Mouse (Mus musculus) stomach, postnatal 0 days (tissue): ENCODE measurements around the gene Cwc25. TPM values are rescaled to one million over a fixed set of nuclear protein-coding genes. Genes with fewer than 3 reads are reported as not detected.
A peak's percentile ranks its signal among the peaks of the same experiment; 100 is the strongest.

Experiments
- ATAC-seq: fragments of 200-750 bp; cut with Nextera tagmentation; 2 replicates; pipeline ENCODE4 v1.8.0; 2017; ENCODE audit not compliant: low FRiP score, low TSS enrichment
- DNase-seq: peaks from one replicate; pipeline ENCODE4 v3.0.0-alpha.2; 2016; ENCODE audit warnings: low spot score
- H3K27ac ChIP-seq: fragments of 300-500 bp; sonication (generic); replicated peaks from 2 replicates; pipeline ENCODE4 v1.5.1; 2014; ENCODE audit warnings: mild to moderate bottlenecking, control low read depth
- H3K27me3 ChIP-seq: fragments of 300-500 bp; sonication (generic); 2 replicates; pipeline ENCODE4 v1.6.1; 2014; ENCODE audit warnings: low read length; ENCODE audit not compliant: control insufficient read depth, insufficient read depth
- H3K36me3 ChIP-seq: fragments of 300-500 bp; sonication (generic); 2 replicates; pipeline ENCODE4 v1.6.1; 2014; ENCODE audit warnings: low read length, mixed read lengths; ENCODE audit not compliant: control insufficient read depth, insufficient read depth
- H3K4me1 ChIP-seq: fragments of 300-500 bp; sonication (generic); replicated peaks from 2 replicates; pipeline ENCODE4 v1.6.1; 2014; ENCODE audit warnings: antibody characterized with exemption; ENCODE audit not compliant: control insufficient read depth, insufficient read depth
- H3K4me2 ChIP-seq: fragments of 300-500 bp; sonication (generic); replicated peaks from 2 replicates; pipeline ENCODE4 v1.6.1; 2014; ENCODE audit warnings: low read depth, mild to moderate bottlenecking, control low read depth, moderate library complexity
- H3K4me3 ChIP-seq: fragments of 300-500 bp; sonication (generic); 2 replicates; pipeline ENCODE4 v1.5.1; 2014; ENCODE audit warnings: low read depth, low read length, control low read depth
- H3K9ac ChIP-seq: fragments of 300-500 bp; sonication (generic); 2 replicates; pipeline ENCODE4 v1.6.1; 2014; ENCODE audit warnings: mild to moderate bottlenecking, low read length, control low read depth, mixed read lengths
- H3K9me3 ChIP-seq: fragments of 300-500 bp; sonication (generic); 2 replicates; pipeline ENCODE4 v1.6.1; 2016; ENCODE audit warnings: low read length; ENCODE audit not compliant: control insufficient read depth
- CTCF ChIP-seq: IDR thresholded peaks from 2 replicates; pipeline ENCODE4 v1.5.1; 2016; ENCODE audit warnings: antibody characterized with exemption, low read depth, mild to moderate bottlenecking, moderate library complexity
- EP300 ChIP-seq: optimal IDR thresholded peaks from 2 replicates; pipeline ENCODE3; 2016; ENCODE audit warnings: antibody characterized with exemption
- WGBS: fragments of 180-500 bp; shearing (Covaris S2); extraction: QIAGEN DNeasy Blood & Tissue Kit; methylation state at CpG from one replicate; pipeline ENCODE4 v1.1.7; 2014; 5-methylcytosine and 5-hydroxymethylcytosine counted together
- polyA plus RNA-seq: library from polyadenylated mRNA; unstranded; fragments of >200 nt; fragmentation: Nextera tagmentation; extraction: Ambion mirVana; gene quantifications from 2 replicates; pipeline ENCODE4 v1.2.1, GENCODE M21; 2015

Cwc25 gene
- polyA plus RNA-seq, 1 experiment from 2014 or later = 9.0 TPM

- Histone ChIP-seq H3K4me1 (no peaks in the 10 kb centered on the region), H3K27ac (peak within 1 kb of the TSS; percentile 87), H3K4me2 (peak within 1 kb of the TSS; percentile 72), H3K9ac (peak within 1 kb of the TSS; percentile 99), H3K36me3 (peaks cover 24% of the 10 kb centered on the region), H3K4me3 (peak within 1 kb of the TSS; percentile 93), H3K27me3 (no peaks in the 10 kb centered on the region), H3K9me3 (no peaks in the 10 kb centered on the region)
- ATAC-seq (peak; percentile 96), DNase-seq (peak; percentile 99)
- no peak for TF ChIP-seq CTCF
- peak; percentile 91 for TF ChIP-seq EP300
- WGBS = under 1% methylated on average over 62 of the region's 67 CpGs
Observed at GRCm38 (mm10) chr11:97781832-97782563, 15.6 kb upstream of the Cwc25 start, which contains the start of gene Rpl23. Rpl23 (minus strand) TSS chr11:97782437.

- Histone ChIP-seq H3K9ac (peak overlapping the region; percentile 99), H3K27ac (peak overlapping the region; percentile 87), H3K4me2 (peak overlapping the region; percentile 72), H3K4me1 (no peaks in the 10 kb centered on the region), H3K36me3 (peaks cover 24% of the 10 kb centered on the region), H3K9me3 (no peaks in the 10 kb centered on the region), H3K27me3 (no peaks in the 10 kb centered on the region), H3K4me3 (peak overlapping the region; percentile 93)
- WGBS = under 1% methylated on average over 11 of the region's 11 CpGs
- TF ChIP-seq CTCF (no peak), EP300 (no peak)
- no peak for ATAC-seq
- DNase-seq = no peak
Observed at GRCm38 (mm10) chr11:97781478-97781831, 15.1 kb upstream of the Cwc25 start.

DNA sequence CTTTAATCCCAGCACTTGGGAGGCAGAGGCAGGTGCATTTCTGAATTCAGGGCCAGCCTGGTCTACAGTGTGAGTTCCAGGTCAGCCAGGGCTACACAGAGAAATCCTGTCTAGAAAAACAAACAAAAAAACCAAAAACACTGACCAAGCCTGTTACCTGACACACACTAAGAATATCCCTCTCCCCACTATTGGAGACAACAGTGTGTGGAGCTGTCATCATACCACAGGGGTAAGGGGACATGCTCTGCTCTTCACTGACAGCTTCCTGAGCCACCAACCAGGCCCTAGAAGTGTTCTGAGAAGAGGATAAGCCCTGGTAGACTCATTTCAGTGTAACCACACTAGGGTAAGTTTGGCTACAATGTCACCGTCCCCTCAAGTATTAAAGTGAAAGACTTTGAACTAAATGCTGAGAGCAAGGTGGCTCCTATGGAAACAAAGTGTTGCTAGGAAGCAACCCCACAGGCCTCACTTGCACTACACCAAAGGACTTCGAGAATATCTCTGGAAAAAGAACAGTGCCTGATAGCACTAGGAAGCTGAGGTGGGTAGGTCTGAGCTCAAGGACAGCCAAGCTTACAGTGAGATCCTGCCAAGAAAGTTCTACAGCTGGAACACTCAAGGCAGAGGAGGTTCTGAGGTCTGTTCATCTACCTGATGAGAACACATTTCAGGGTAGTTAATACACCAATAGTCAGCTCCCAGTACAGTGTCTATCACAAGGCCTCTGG, 13.8 kb upstream of the Cwc25 start:
- Histone ChIP-seq H3K36me3 (peaks cover 24% of the 10 kb centered on the region), H3K27ac (0 out of 2 replicates have a peak overlapping the region, but pooled peaks have one; percentile 35), H3K9me3 (no peaks in the 10 kb centered on the region), H3K4me3 (0 out of 2 replicates have a peak overlapping the region, but pooled peaks have one; percentile 93), H3K4me1 (no peaks in the 10 kb centered on the region), H3K27me3 (no peaks in the 10 kb centered on the region), H3K9ac (peak overlapping the region; percentile 99), H3K4me2 (peak overlapping the region; percentile 72; the same call in 1 of the 2 replicates)
- TF ChIP-seq EP300 = no peak
- no peak for TF ChIP-seq CTCF
- WGBS = 70% methylated on average over 2 of the region's 2 CpGs
- ATAC-seq = no peak
- DNase-seq = no peak

- no peak overlapping the region for H3K4me3 ChIP-seq
- no peak overlapping the region for H3K9ac ChIP-seq
- H3K9me3 ChIP-seq = no peaks in the 10 kb centered on the region
- peaks cover 24% of the 10 kb centered on the region for H3K36me3 ChIP-seq
- TF ChIP-seq CTCF (no peak), EP300 (no peak)
- H3K4me2 ChIP-seq = no peak overlapping the region
- 82% methylated on average over 1 of the region's 1 CpGs for WGBS
- no peak for DNase-seq
- H3K27me3 ChIP-seq = no peaks in the 10 kb centered on the region
- ATAC-seq = no peak
- H3K27ac ChIP-seq = no peak overlapping the region
- no peaks in the 10 kb centered on the region for H3K4me1 ChIP-seq
Observed at GRCm38 (mm10) chr11:97778918-97779317, 12.6 kb upstream of the Cwc25 start.

DNA sequence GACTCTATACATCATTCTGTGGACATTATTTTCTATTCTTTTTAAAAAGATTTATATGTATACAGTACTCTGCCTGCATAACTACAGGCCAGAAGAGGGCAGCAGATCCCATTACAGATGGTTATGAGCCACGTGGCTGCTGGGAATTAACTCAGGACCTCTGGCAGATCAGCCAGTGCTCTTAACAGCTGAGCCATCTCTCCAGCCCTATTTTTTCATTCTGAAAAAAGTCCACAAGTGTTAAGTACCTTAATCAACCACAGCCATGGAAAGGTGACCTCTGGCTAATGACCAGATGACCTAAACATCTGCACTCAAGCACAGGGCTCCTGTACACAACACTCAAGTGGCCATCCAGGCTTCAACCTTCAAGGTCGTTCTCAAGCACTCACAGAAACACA, 10.8 kb upstream of the Cwc25 start:
- WGBS = 46% methylated on average over 2 of the region's 2 CpGs
- peak; percentile 37 for ATAC-seq
- H3K4me1 ChIP-seq = no peaks in the 10 kb centered on the region
- H3K27ac ChIP-seq = no peak overlapping the region
- H3K4me2 ChIP-seq = no peak overlapping the region
- H3K9me3 ChIP-seq = no peaks in the 10 kb centered on the region
- DNase-seq = peak; percentile 46
- no peak overlapping the region for H3K4me3 ChIP-seq
- no peaks in the 10 kb centered on the region for H3K27me3 ChIP-seq
- H3K36me3 ChIP-seq = peaks cover 24% of the 10 kb centered on the region
- no peak overlapping the region for H3K9ac ChIP-seq
- TF ChIP-seq EP300 (no peak), CTCF (peak; percentile 66)
